In genomic region chr7:25789129-25789440, GRCm38 (mm10) we compare ENCODE assay signal across 8 mouse cellular contexts. TPM values are rescaled to one million over a fixed set of nuclear protein-coding genes. Genes with fewer than 3 reads are reported as not detected.
DNase-seq lines count a peak whose midpoint lies in the region; ATAC-seq lines count a peak whose summit lies in the region.

No protein-coding gene starts in this region.

- no peak for ATAC-seq in heart, embryonic 12.5 days (ENCODE audit: insufficient number of reproducible peaks, low FRiP score)
- no peak for ATAC-seq in hindbrain, embryonic 13.5 days (ENCODE audit: low FRiP score)
- ATAC-seq in midbrain, embryonic 15.5 days (replicated peaks): no peak; the same call in 1 of the 2 replicates
- no peak for ATAC-seq in inflammation-experienced regulatory T-cells, adult 6 months

- H3K27me3 ChIP-seq in heart, embryonic 12.5 days (replicated peaks): no peaks in the 10 kb centered on the region
- peaks cover 37% of the 10 kb centered on the region; the same call in 1 of the 2 replicates for H3K27me3 ChIP-seq in embryonic facial prominence, embryonic 10.5 days (replicated peaks; ENCODE audit: low read depth, poor library complexity, severe bottlenecking)
- H3K27me3 ChIP-seq in hindbrain, embryonic 13.5 days: no peaks in the 10 kb centered on the region
- H3K27me3 ChIP-seq in midbrain, embryonic 15.5 days (replicated peaks): no peaks in the 10 kb centered on the region; the same call in 1 of the 2 replicates

- no peak for DNase-seq in heart, postnatal 25 days (ENCODE audit: low spot score)
- no peak for DNase-seq in embryonic facial prominence, embryonic 10.5 days (ENCODE audit: low spot score)
- DNase-seq in lung, postnatal 25 days (ENCODE audit: low spot score): no peak
- no peak for DNase-seq in thymus, postnatal 10 days (ENCODE audit: low spot score in 2 of 2)

- peak overlapping the region; percentile 88 for H3K4me2 ChIP-seq in heart, embryonic 12.5 days
- peak overlapping the region; percentile 63; the same call in 1 of the 2 replicates for H3K4me2 ChIP-seq in hindbrain, embryonic 13.5 days
- peak overlapping the region; percentile 67; the same call in 1 of the 2 replicates for H3K4me2 ChIP-seq in midbrain, embryonic 15.5 days

- WGBS in heart, embryonic 12.5 days: 19% methylated on average over 3 of the region's 3 CpGs
- WGBS in embryonic facial prominence, embryonic 10.5 days: 35% methylated on average over 3 of the region's 3 CpGs
- 25% methylated on average over 3 of the region's 3 CpGs for WGBS in hindbrain, embryonic 13.5 days
- WGBS in midbrain, embryonic 15.5 days: 30% methylated on average over 3 of the region's 3 CpGs

- H3K4me1 ChIP-seq in heart, embryonic 12.5 days (replicated peaks): peaks cover 49% of the 10 kb centered on the region
- peaks cover 50% of the 10 kb centered on the region for H3K4me1 ChIP-seq in embryonic facial prominence, embryonic 10.5 days
- peaks cover 19% of the 10 kb centered on the region for H3K4me1 ChIP-seq in hindbrain, embryonic 13.5 days (replicated peaks)
- peaks cover 10% of the 10 kb centered on the region for H3K4me1 ChIP-seq in midbrain, embryonic 15.5 days

- H3K36me3 ChIP-seq in heart, embryonic 12.5 days: peaks cover 10% of the 10 kb centered on the region; the same call in 1 of the 2 replicates
- H3K36me3 ChIP-seq in embryonic facial prominence, embryonic 10.5 days (replicated peaks): peaks cover 8% of the 10 kb centered on the region; the same call in 1 of the 2 replicates
- no peaks in the 10 kb centered on the region for H3K36me3 ChIP-seq in hindbrain, embryonic 13.5 days
- H3K36me3 ChIP-seq in midbrain, embryonic 15.5 days (replicated peaks): no peaks in the 10 kb centered on the region

- H3K4me3 ChIP-seq in heart, embryonic 12.5 days: peak overlapping the region; percentile 64
- H3K4me3 ChIP-seq in embryonic facial prominence, embryonic 10.5 days: peak overlapping the region; percentile 66
- H3K4me3 ChIP-seq in hindbrain, embryonic 13.5 days: peak overlapping the region; percentile 42; the same call in 1 of the 2 replicates
- H3K4me3 ChIP-seq in midbrain, embryonic 15.5 days: no peak overlapping the region

- H3K9me3 ChIP-seq in heart, embryonic 12.5 days (replicated peaks): no peaks in the 10 kb centered on the region
- H3K9me3 ChIP-seq in embryonic facial prominence, embryonic 10.5 days: no peaks in the 10 kb centered on the region
- H3K9me3 ChIP-seq in hindbrain, embryonic 13.5 days: no peaks in the 10 kb centered on the region
- no peaks in the 10 kb centered on the region for H3K9me3 ChIP-seq in midbrain, embryonic 15.5 days

- H3K9ac ChIP-seq in heart, embryonic 12.5 days: peak overlapping the region; percentile 82
- no peak overlapping the region; the same call in 1 of the 2 replicates for H3K9ac ChIP-seq in hindbrain, embryonic 13.5 days
- no peak overlapping the region for H3K9ac ChIP-seq in midbrain, embryonic 15.5 days

- intact Hi-C loops in heart, postnatal 25 days (cut with DNase I): no loop called here

- 0 out of 2 replicates have a peak overlapping the region, but pooled peaks have one; percentile 20 for H3K27ac ChIP-seq in heart, embryonic 12.5 days (ENCODE audit: poor library complexity, severe bottlenecking)
- peak overlapping the region; percentile 83 for H3K27ac ChIP-seq in embryonic facial prominence, embryonic 10.5 days (replicated peaks)
- no peak overlapping the region for H3K27ac ChIP-seq in hindbrain, embryonic 13.5 days
- no peak overlapping the region for H3K27ac ChIP-seq in midbrain, embryonic 15.5 days

RNA-seq across cellular contexts. Expression of gene Axl, which starts 0.6 kb away (rescaled TPM):
- polyA plus RNA-seq in heart, embryonic 12.5 days (2016; fragmentation: Nextera tagmentation; extraction: Ambion mirVana): 60.6 and 61.8 TPM in 2 replicates
- 10 to 100 TPM; 78.6 to 99.4 TPM for total RNA-seq in heart, postnatal 25 days (2021)
- polyA plus RNA-seq in embryonic facial prominence, embryonic 10.5 days (2016; fragmentation: Nextera tagmentation; extraction: Ambion mirVana): 22.1 and 29.7 TPM in 2 replicates
- polyA plus RNA-seq in hindbrain, embryonic 13.5 days (2015; fragmentation: Nextera tagmentation; extraction: Ambion mirVana): 21.9 and 22.2 TPM in 2 replicates
- polyA plus RNA-seq in midbrain, embryonic 15.5 days (2015; fragmentation: Nextera tagmentation; extraction: Ambion mirVana): 20.2 and 22.2 TPM in 2 replicates
- 10 to 100 TPM; 18.6 to 32.5 (median 25.5) TPM for polyA plus RNA-seq in inflammation-experienced regulatory T-cells, adult 6 months (2017; shearing (Covaris generic))

RNA-seq across cellular contexts. Expression of gene Cyp2s1, which starts 27.6 kb away (rescaled TPM):
- 2.7 and 3.1 TPM in 2 replicates for polyA plus RNA-seq in heart, embryonic 12.5 days (2016; fragmentation: Nextera tagmentation; extraction: Ambion mirVana)
- total RNA-seq in heart, postnatal 25 days (2021): 1 to 10 TPM; 5.8 to 6.3 TPM
- 2.5 and 2.9 TPM in 2 replicates for polyA plus RNA-seq in embryonic facial prominence, embryonic 10.5 days (2016; fragmentation: Nextera tagmentation; extraction: Ambion mirVana)
- 1.4 and 2.1 TPM in 2 replicates for polyA plus RNA-seq in hindbrain, embryonic 13.5 days (2015; fragmentation: Nextera tagmentation; extraction: Ambion mirVana)
- polyA plus RNA-seq in midbrain, embryonic 15.5 days (2015; fragmentation: Nextera tagmentation; extraction: Ambion mirVana): 1.9 and 2.2 TPM in 2 replicates
- polyA plus RNA-seq in inflammation-experienced regulatory T-cells, adult 6 months (2017; shearing (Covaris generic)): 1 to 10 TPM; 2.9 to 4.1 (median 3.0) TPM

RNA-seq across cellular contexts. Expression of gene Hnrnpul1, which starts 34.5 kb away (rescaled TPM):
- polyA plus RNA-seq in heart, embryonic 12.5 days (2016; fragmentation: Nextera tagmentation; extraction: Ambion mirVana): 57.0 and 60.9 TPM in 2 replicates
- 10 to 100 TPM; 77.8 TPM for total RNA-seq in heart, postnatal 25 days (2021)
- polyA plus RNA-seq in embryonic facial prominence, embryonic 10.5 days (2016; fragmentation: Nextera tagmentation; extraction: Ambion mirVana): 60.8 and 62.5 TPM in 2 replicates
- 49.9 and 50.7 TPM in 2 replicates for polyA plus RNA-seq in hindbrain, embryonic 13.5 days (2015; fragmentation: Nextera tagmentation; extraction: Ambion mirVana)
- polyA plus RNA-seq in midbrain, embryonic 15.5 days (2015; fragmentation: Nextera tagmentation; extraction: Ambion mirVana): 43.6 and 44.4 TPM in 2 replicates
- polyA plus RNA-seq in inflammation-experienced regulatory T-cells, adult 6 months (2017; shearing (Covaris generic)): 10 to 100 TPM; 46.6 to 56.2 (median 54.7) TPM

Comparison
In these comparisons a context has a peak if more than half of its experiments do, and no peak if none do; other contexts are left out.
1. H3K27ac ChIP-seq: peak in heart, embryonic 12.5 days (single experiment) and embryonic facial prominence, embryonic 10.5 days (single experiment); none in hindbrain, embryonic 13.5 days (single experiment) and midbrain, embryonic 15.5 days (single experiment).
2. Peak in every context shown above with its lines, with median percentiles within 50 percentile points of each other: H3K4me2 ChIP-seq.